Mouse (Mus musculus) layer of hippocampus, adult 2 months (tissue): Measurements from ENCODE around the gene Gfra1. TPM values are rescaled to one million over a fixed set of nuclear protein-coding genes. Genes with fewer than 3 reads are reported as not detected.

ENCODE experiments used
- DNase-seq, 2 experiments: peaks; one replicate each; pipeline ENCODE4 v3.0.0; 2022; ENCODE audit warnings: low spot score in 2 of 2
- H3K27ac ChIP-seq: fragments of 200-600 bp; 2 replicates; pipeline ENCODE4 v1.8.1; 2022
- H3K4me3 ChIP-seq: fragments of 200-600 bp; 2 replicates; pipeline ENCODE4 v1.8.1; 2022; ENCODE audit warnings: mild to moderate bottlenecking
- CTCF ChIP-seq: fragments of 200-600 bp; conservative IDR thresholded peaks from 2 replicates; pipeline ENCODE4 v1.8.1; 2022; ENCODE audit warnings: antibody characterized with exemption, mild to moderate bottlenecking, moderate library complexity
- total RNA-seq, 2 experiments: library from RNA; stranded (reverse); gene quantifications; 2 replicates each; pipeline ENCODE4 v1.2.3; 2021

The Gfra1 gene
- total RNA-seq, 2 experiments from 2014 or later: 59.6 to 67.1 TPM

GRCm38 (mm10) chr19:58271815-58272214, 183.9 kb downstream of the Gfra1 start:
- Histone ChIP-seq H3K4me3 (no peak overlapping the region), H3K27ac (no peak overlapping the region)
- no peak for TF ChIP-seq CTCF
- DNase-seq: no peak

GRCm38 (mm10) chr19:58270778-58271177, 184.9 kb downstream of the Gfra1 start:
- no peak for TF ChIP-seq CTCF
- H3K27ac ChIP-seq: no peak overlapping the region
- H3K4me3 ChIP-seq: no peak overlapping the region
- peak in 1 of 2 experiments; percentile 41 for DNase-seq

- no peak overlapping the region for H3K27ac ChIP-seq
- no peak for DNase-seq
- H3K4me3 ChIP-seq: no peak overlapping the region
- no peak for TF ChIP-seq CTCF
These were observed 187.2 kb downstream of the Gfra1 start for GRCm38 (mm10) chr19:58268476-58268875.

- no peak overlapping the region for H3K27ac ChIP-seq
- DNase-seq: no peak
- no peak for TF ChIP-seq CTCF
- no peak overlapping the region for H3K4me3 ChIP-seq
These were observed 189.1 kb downstream of the Gfra1 start for GRCm38 (mm10) chr19:58266600-58266999.

GRCm38 (mm10) chr19:58260934-58261333, 194.8 kb downstream of the Gfra1 start:
- no peak for DNase-seq
- Histone ChIP-seq H3K4me3 (no peak overlapping the region), H3K27ac (no peak overlapping the region)
- no peak for TF ChIP-seq CTCF

- H3K4me3 ChIP-seq: no peak overlapping the region
- no peak overlapping the region for H3K27ac ChIP-seq
- TF ChIP-seq CTCF: no peak
- DNase-seq: no peak
These were observed 196.5 kb downstream of the Gfra1 start for GRCm38 (mm10) chr19:58259250-58259649.

GRCm38 (mm10) chr19:58256485-58256884, 199.2 kb downstream of the Gfra1 start:
- TF ChIP-seq CTCF: no peak
- Histone ChIP-seq H3K27ac (no peak overlapping the region), H3K4me3 (no peak overlapping the region)
- DNase-seq: no peak

- peak in 1 of 2 experiments; percentile 29 for DNase-seq
- no peak overlapping the region for H3K4me3 ChIP-seq
- no peak overlapping the region for H3K27ac ChIP-seq
- no peak for TF ChIP-seq CTCF
These were observed 200.3 kb downstream of the Gfra1 start for GRCm38 (mm10) chr19:58255394-58255793.

GRCm38 (mm10) chr19:58254172-58254571, 201.5 kb downstream of the Gfra1 start:
- no peak overlapping the region for H3K27ac ChIP-seq
- no peak for DNase-seq
- H3K4me3 ChIP-seq: no peak overlapping the region
- no peak for TF ChIP-seq CTCF

- no peak overlapping the region for H3K4me3 ChIP-seq
- no peak overlapping the region for H3K27ac ChIP-seq
- no peak for DNase-seq
- no peak for TF ChIP-seq CTCF
These were observed 204.0 kb downstream of the Gfra1 start for GRCm38 (mm10) chr19:58251698-58252097.

- no peak for DNase-seq
- Histone ChIP-seq H3K27ac (no peak overlapping the region), H3K4me3 (no peak overlapping the region)
- no peak for TF ChIP-seq CTCF
These were observed 204.6 kb downstream of the Gfra1 start for GRCm38 (mm10) chr19:58251095-58251494.

GRCm38 (mm10) chr19:58250237-58250636, 205.5 kb downstream of the Gfra1 start:
- H3K27ac ChIP-seq: no peak overlapping the region
- TF ChIP-seq CTCF: no peak
- no peak for DNase-seq
- no peak overlapping the region for H3K4me3 ChIP-seq

- H3K4me3 ChIP-seq: no peak overlapping the region
- no peak for DNase-seq
- H3K27ac ChIP-seq: no peak overlapping the region
- no peak for TF ChIP-seq CTCF
These were observed 211.6 kb downstream of the Gfra1 start for GRCm38 (mm10) chr19:58244148-58244547.

- no peak for TF ChIP-seq CTCF
- Histone ChIP-seq H3K4me3 (no peak overlapping the region), H3K27ac (no peak overlapping the region)
- DNase-seq: no peak
These were observed 212.1 kb downstream of the Gfra1 start for GRCm38 (mm10) chr19:58243604-58244003.

GRCm38 (mm10) chr19:58238325-58238724, 217.4 kb downstream of the Gfra1 start:
- Histone ChIP-seq H3K27ac (no peak overlapping the region), H3K4me3 (no peak overlapping the region)
- DNase-seq: no peak
- TF ChIP-seq CTCF: no peak
